Mouse (Mus musculus) cerebellum, adult 2 months (tissue): Measurements from ENCODE around the gene Espl1.

Experiments used
- CTCF ChIP-seq: fragments of 200-500 bp; IDR thresholded peaks from 2 replicates; pipeline ENCODE4 v1.5.1; 2011; ENCODE audit warnings: low read depth, mild to moderate bottlenecking, control low read depth, low read length, moderate library complexity, borderline replicate concordance; ENCODE audit not compliant: insufficient read depth
- POLR2A ChIP-seq: fragments of 200-500 bp; IDR thresholded peaks from 2 replicates; pipeline ENCODE4 v1.6.1; 2011; ENCODE audit warnings: low read length, control low read depth, borderline replicate concordance; ENCODE audit not compliant: insufficient read depth

GRCm38 (mm10) chr15:102353986-102354385 is 57.9 kb downstream of the Espl1 start:
- TF ChIP-seq CTCF: no peak
- TF ChIP-seq POLR2A: no peak
